Mouse (Mus musculus) heart, adult 2 months (tissue): Measurements from ENCODE around the gene Neurod4.

Source experiments
- CTCF ChIP-seq: fragments of 200-600 bp; IDR thresholded peaks from 2 replicates; pipeline ENCODE4 v1.8.1; 2022; ENCODE audit warnings: antibody characterized with exemption, mild to moderate bottlenecking, moderate library complexity
- POLR2A ChIP-seq: fragments of 200-500 bp; IDR thresholded peaks from 2 replicates; pipeline ENCODE4 v1.6.1; 2011; ENCODE audit warnings: mild to moderate bottlenecking, low read depth, low read length, control low read depth; ENCODE audit not compliant: insufficient read depth

GRCm38 (mm10) chr10:130322637-130323036, 42.6 kb upstream of the Neurod4 start, which contains the start of gene Tespa1:
- no peak for TF ChIP-seq CTCF
- no peak for TF ChIP-seq POLR2A
